Mouse (Mus musculus): ENCODE measurements around the gene Jdp2. TPM values are rescaled to one million over a fixed set of nuclear protein-coding genes. Genes with fewer than 3 reads are reported as not detected.

Jdp2 gene
- polyA plus RNA-seq, 1 experiment from 2014 or later, result 0.31 TPM

DNA sequence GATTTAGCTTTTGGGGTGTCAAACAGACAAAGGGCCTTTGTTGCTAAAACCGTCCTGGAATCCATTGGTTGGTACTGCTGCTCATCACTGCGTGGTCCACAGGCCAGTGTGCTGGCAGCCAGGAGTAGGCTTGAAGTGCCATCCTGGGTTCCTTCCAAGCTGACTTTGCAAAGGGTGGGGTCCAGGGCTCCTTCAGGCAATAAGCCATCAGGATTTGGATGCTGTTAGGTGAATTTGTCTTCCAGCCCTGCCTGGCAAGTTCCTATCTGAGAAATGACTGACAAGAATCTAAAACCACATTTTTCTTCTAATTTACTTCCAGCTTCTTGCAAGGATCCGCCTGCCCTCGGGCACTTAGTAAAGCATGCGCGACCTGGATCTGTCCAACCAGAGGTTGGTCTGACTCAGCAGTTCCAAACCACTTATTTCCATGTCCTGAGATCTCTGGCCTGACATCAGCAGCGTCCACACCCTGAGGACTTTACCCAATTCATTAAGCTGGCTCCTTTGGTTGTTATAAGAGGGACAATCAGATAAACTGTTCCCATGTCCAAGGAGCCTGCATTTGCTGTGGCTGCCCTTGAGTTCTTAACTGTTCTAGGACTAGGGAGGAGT is 20.6 kb downstream of the Jdp2 start:
- no peaks in the 10 kb centered on the region for H3K4me1 ChIP-seq (replicated peaks; ENCODE audit: control insufficient read depth, insufficient read depth, low read length)
- no peaks in the 10 kb centered on the region for H3K27me3 ChIP-seq (ENCODE audit: control insufficient read depth, insufficient read depth, low read length)
- H3K9me3 ChIP-seq (ENCODE audit: control insufficient read depth, low read length), result no peaks in the 10 kb centered on the region
- no peaks in the 10 kb centered on the region for H3K36me3 ChIP-seq (ENCODE audit: control insufficient read depth, insufficient read depth, low read length)
- H3K27ac ChIP-seq (ENCODE audit: low read depth, low read length), result no peak overlapping the region
- WGBS, result 80% methylated on average over 7 of the region's 7 CpGs
- H3K4me2 ChIP-seq (ENCODE audit: low read depth, low read length, severe bottlenecking), result no peak overlapping the region
- no peak overlapping the region for H3K9ac ChIP-seq (ENCODE audit: low read length)
- DNase-seq (ENCODE audit: low spot score) (no peak), ATAC-seq (replicated peaks; ENCODE audit: low FRiP score) (no peak)
- H3K4me3 ChIP-seq (ENCODE audit: low read depth, low read length), result no peak overlapping the region

DNA sequence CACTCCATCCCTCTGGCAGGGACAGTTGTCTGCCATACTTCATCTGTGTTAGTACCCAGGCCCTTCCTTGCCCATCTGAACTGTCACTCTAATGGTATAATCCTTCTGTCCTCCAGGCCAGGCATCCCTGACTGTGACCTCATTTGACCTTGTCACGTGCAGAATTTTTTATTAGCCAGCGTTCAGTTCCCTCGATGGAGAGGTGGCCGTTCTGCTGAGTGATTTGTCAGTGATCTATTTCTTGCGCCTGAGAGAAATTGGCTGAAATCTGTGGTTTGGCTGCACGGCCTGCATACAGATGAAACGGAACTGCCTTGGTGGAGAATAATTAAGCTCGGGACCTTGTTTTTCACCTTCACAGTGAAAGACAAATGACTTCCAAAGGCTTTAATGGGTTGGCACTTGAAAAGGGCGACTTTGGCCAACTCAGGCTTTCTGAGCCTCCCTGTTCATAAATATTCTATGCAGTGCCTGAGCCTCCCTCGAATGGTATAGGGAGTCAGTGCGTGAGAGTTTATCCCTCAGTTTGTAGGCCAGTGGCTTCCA is 21.1 kb downstream of the Jdp2 start:
- Histone ChIP-seq H3K4me1 (replicated peaks; ENCODE audit: control insufficient read depth, insufficient read depth, low read length) (no peaks in the 10 kb centered on the region), H3K27me3 (ENCODE audit: control insufficient read depth, insufficient read depth, low read length) (no peaks in the 10 kb centered on the region), H3K4me3 (ENCODE audit: low read depth, low read length) (no peak overlapping the region), H3K4me2 (ENCODE audit: low read depth, low read length, severe bottlenecking) (no peak overlapping the region), H3K9ac (ENCODE audit: low read length) (no peak overlapping the region), H3K27ac (ENCODE audit: low read depth, low read length) (no peak overlapping the region), H3K9me3 (ENCODE audit: control insufficient read depth, low read length) (no peaks in the 10 kb centered on the region), H3K36me3 (ENCODE audit: control insufficient read depth, insufficient read depth, low read length) (no peaks in the 10 kb centered on the region)
- ATAC-seq (replicated peaks; ENCODE audit: low FRiP score), result no peak
- WGBS, result 75% methylated on average over 11 of the region's 11 CpGs
- no peak for DNase-seq (ENCODE audit: low spot score)

DNA sequence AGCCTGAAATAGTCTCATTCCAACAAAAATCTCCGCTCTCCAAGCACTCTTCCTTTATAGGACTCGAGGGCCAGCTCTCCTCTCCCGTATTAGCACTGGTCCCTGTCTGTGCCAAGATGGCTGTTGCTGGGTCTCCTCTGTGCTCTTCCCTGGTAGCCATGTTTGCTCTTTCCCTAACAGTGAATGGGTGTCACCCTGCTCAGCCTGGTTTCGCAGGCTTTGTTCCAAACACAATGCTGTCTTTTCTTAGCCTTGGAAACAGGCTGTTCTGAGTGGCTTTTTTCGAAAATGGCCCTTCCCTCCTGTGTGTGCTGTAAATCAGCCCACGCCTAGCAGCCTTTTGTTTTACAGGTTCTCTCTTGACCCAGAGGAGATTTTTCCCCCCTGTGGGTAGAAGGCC is 22.2 kb downstream of the Jdp2 start:
- H3K27ac ChIP-seq (ENCODE audit: low read depth, low read length), result no peak overlapping the region
- no peak overlapping the region for H3K4me2 ChIP-seq (ENCODE audit: low read depth, low read length, severe bottlenecking)
- no peaks in the 10 kb centered on the region for H3K27me3 ChIP-seq (ENCODE audit: control insufficient read depth, insufficient read depth, low read length)
- ATAC-seq (replicated peaks; ENCODE audit: low FRiP score), result no peak
- H3K4me3 ChIP-seq (ENCODE audit: low read depth, low read length), result no peak overlapping the region
- H3K9me3 ChIP-seq (ENCODE audit: control insufficient read depth, low read length), result no peaks in the 10 kb centered on the region
- no peak overlapping the region for H3K9ac ChIP-seq (ENCODE audit: low read length)
- no peaks in the 10 kb centered on the region for H3K36me3 ChIP-seq (ENCODE audit: control insufficient read depth, insufficient read depth, low read length)
- 57% methylated on average over 6 of the region's 6 CpGs for WGBS
- no peaks in the 10 kb centered on the region for H3K4me1 ChIP-seq (replicated peaks; ENCODE audit: control insufficient read depth, insufficient read depth, low read length)
- DNase-seq (ENCODE audit: low spot score), result no peak

DNA sequence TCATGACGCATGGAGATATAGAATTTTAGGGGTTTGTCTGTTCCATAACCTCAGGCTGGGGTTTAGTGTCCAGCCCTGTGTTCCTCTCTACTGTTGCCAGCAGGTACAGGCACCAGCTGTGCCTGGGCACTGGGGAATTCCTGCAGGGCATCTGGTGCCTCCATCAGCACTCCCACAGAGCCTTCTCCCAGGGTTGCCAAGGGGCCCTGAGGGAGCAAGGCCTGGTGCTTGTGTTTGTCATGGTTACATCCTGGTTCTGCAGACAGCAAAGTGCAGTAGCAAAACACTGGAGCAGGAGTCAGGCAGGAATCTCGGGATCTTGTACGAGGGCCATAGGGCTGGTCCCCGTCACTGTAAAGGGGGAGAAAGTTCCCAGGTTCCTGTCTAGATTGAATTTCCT is 22.8 kb downstream of the Jdp2 start:
- no peak overlapping the region for H3K9ac ChIP-seq (ENCODE audit: low read length)
- no peak overlapping the region for H3K4me2 ChIP-seq (ENCODE audit: low read depth, low read length, severe bottlenecking)
- H3K27ac ChIP-seq (ENCODE audit: low read depth, low read length), result no peak overlapping the region
- no peak overlapping the region for H3K4me3 ChIP-seq (ENCODE audit: low read depth, low read length)
- DNase-seq (ENCODE audit: low spot score) (no peak), ATAC-seq (replicated peaks; ENCODE audit: low FRiP score) (no peak)
- no peaks in the 10 kb centered on the region for H3K9me3 ChIP-seq (ENCODE audit: control insufficient read depth, low read length)
- no peaks in the 10 kb centered on the region for H3K27me3 ChIP-seq (ENCODE audit: control insufficient read depth, insufficient read depth, low read length)
- no peaks in the 10 kb centered on the region for H3K4me1 ChIP-seq (replicated peaks; ENCODE audit: control insufficient read depth, insufficient read depth, low read length)
- no peaks in the 10 kb centered on the region for H3K36me3 ChIP-seq (ENCODE audit: control insufficient read depth, insufficient read depth, low read length)
- 82% methylated on average over 4 of the region's 4 CpGs for WGBS

DNA sequence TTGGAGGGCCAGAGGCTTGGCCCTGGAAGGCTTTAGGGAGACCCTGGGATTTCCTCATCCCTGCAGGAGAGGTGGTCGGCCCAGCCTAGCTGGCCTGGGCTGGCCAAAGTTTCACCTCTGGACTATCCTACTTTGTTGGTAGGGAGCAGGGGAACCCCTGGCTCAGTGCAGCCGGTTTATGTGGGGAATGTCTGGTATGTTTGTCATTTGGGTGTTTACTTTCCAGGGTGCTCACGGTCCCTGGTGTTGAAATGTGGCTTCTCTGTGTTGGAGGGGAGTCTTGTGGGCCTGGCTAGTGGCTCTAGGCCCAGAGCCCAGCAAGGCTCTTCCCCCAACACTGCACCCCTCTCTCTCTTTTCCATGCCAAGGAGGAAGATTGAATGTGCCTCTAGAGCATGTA is 24.9 kb downstream of the Jdp2 start:
- no peaks in the 10 kb centered on the region for H3K9me3 ChIP-seq (ENCODE audit: control insufficient read depth, low read length)
- ATAC-seq (replicated peaks; ENCODE audit: low FRiP score), result no peak

DNA sequence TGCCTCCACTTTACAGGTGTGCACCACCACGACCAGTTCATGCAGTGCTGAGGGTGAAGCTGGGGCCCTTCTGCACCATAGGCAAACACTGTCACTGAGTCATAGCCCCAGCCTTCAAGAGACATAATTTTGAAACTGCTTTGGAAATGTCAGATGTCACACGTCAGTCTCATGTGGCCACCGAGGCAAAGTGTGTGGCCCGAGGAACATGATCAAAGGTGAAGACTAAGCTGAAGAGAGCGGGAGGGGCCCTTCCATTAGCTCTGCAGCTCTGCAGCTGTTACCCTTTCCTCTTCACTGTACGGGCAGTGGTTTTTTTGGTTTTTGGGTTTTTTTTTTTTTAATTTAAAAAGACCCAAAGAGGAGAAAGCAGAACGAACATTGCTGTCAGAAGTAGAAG is 25.8 kb downstream of the Jdp2 start:
- no peaks in the 10 kb centered on the region for H3K4me1 ChIP-seq (replicated peaks; ENCODE audit: control insufficient read depth, insufficient read depth, low read length)
- H3K4me3 ChIP-seq (ENCODE audit: low read depth, low read length), result no peak overlapping the region
- no peak overlapping the region for H3K4me2 ChIP-seq (ENCODE audit: low read depth, low read length, severe bottlenecking)
- no peaks in the 10 kb centered on the region for H3K36me3 ChIP-seq (ENCODE audit: control insufficient read depth, insufficient read depth, low read length)
- H3K27ac ChIP-seq (ENCODE audit: low read depth, low read length), result no peak overlapping the region
- no peaks in the 10 kb centered on the region for H3K9me3 ChIP-seq (ENCODE audit: control insufficient read depth, low read length)
- H3K9ac ChIP-seq (ENCODE audit: low read length), result no peak overlapping the region
- DNase-seq (ENCODE audit: low spot score) (no peak), ATAC-seq (replicated peaks; ENCODE audit: low FRiP score) (no peak)
- WGBS, result 89% methylated on average over 7 of the region's 7 CpGs
- no peaks in the 10 kb centered on the region for H3K27me3 ChIP-seq (ENCODE audit: control insufficient read depth, insufficient read depth, low read length)

More for the DNA sequence above, 24.9 kb downstream of the Jdp2 start:
- Histone ChIP-seq H3K27ac (ENCODE audit: low read depth, low read length) (no peak overlapping the region), H3K9ac (ENCODE audit: low read length) (no peak overlapping the region; the same call in 1 of the 2 replicates), H3K4me2 (ENCODE audit: low read depth, low read length, severe bottlenecking) (no peak overlapping the region), H3K4me1 (replicated peaks; ENCODE audit: control insufficient read depth, insufficient read depth, low read length) (no peaks in the 10 kb centered on the region), H3K27me3 (ENCODE audit: control insufficient read depth, insufficient read depth, low read length) (no peaks in the 10 kb centered on the region), H3K4me3 (ENCODE audit: low read depth, low read length) (no peak overlapping the region), H3K36me3 (ENCODE audit: control insufficient read depth, insufficient read depth, low read length) (no peaks in the 10 kb centered on the region)
- DNase-seq (ENCODE audit: low spot score), result no peak
- WGBS, result 64% methylated on average over 3 of the region's 3 CpGs

DNA sequence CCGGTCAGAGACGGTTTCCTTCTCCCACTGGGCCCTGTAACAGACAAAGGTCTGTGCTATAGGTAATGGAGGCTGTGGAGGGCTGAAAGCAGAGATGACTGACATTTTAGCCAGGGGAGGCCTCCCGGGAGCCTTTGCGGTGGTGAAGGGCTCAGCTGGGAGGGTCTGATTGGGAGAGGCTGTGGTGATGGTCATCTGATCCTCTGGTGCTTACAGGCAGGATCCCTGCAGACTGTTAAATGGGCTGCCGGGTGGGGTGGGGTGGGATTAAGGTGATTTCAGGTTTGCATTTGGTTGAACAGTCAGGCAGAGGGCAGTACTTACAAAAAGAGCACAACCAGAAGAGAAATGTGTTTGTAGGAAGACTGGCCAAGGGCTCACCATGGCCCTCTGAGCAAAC is 27.0 kb downstream of the Jdp2 start:
- H3K27me3 ChIP-seq (ENCODE audit: control insufficient read depth, insufficient read depth, low read length), result no peaks in the 10 kb centered on the region
- no peak overlapping the region for H3K4me3 ChIP-seq (ENCODE audit: low read depth, low read length)
- no peak overlapping the region for H3K27ac ChIP-seq (ENCODE audit: low read depth, low read length)
- no peaks in the 10 kb centered on the region for H3K4me1 ChIP-seq (replicated peaks; ENCODE audit: control insufficient read depth, insufficient read depth, low read length)
- no peaks in the 10 kb centered on the region for H3K36me3 ChIP-seq (ENCODE audit: control insufficient read depth, insufficient read depth, low read length)
- DNase-seq (ENCODE audit: low spot score) (no peak), ATAC-seq (replicated peaks; ENCODE audit: low FRiP score) (no peak)
- H3K9ac ChIP-seq (ENCODE audit: low read length), result no peak overlapping the region
- 70% methylated on average over 5 of the region's 5 CpGs for WGBS
- no peaks in the 10 kb centered on the region for H3K9me3 ChIP-seq (ENCODE audit: control insufficient read depth, low read length)
- no peak overlapping the region for H3K4me2 ChIP-seq (ENCODE audit: low read depth, low read length, severe bottlenecking)

DNA sequence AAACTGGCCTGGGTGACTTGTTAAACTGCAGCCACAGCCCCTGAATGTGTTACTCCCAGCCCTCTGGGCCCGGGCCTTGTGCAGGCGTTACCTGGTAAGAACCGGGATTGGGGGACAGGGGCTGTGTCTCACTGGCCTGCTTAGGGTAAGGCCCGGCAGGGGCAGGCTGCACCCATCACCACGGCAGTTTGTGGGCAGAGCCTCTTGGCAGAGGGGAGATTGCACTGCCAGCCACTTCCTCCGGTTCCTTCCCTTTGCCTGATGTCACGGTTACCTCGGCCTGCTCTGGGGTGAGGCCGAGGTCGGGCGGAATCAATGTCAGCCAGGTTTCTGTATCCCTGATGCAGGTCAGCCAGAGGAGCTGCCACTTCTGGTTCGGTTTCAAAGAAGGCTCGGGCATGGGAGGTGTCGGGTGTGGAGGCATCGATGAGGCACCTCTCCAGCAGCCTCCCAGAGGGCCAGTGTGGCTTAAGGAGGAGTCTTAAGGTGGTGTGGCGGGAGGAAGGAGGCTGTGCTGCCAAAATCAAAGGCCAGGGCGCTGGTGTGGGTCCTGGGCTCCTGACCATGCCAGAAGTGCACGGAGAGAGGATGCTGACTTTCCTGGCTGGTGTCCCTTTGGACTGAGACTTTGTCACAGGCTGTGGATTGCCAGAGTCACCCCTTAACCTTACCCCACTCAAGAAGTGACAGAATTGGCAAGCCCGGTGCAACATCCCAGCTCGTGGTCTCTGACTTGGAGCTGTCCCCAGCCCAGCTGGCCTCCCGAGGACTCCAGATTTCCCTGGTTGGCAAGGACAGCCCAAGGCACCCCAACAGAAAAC is 31.0 kb downstream of the Jdp2 start:
- DNase-seq (ENCODE audit: low spot score) (no peak), ATAC-seq (replicated peaks; ENCODE audit: low FRiP score) (no peak)
- 81% methylated on average over 21 of the region's 21 CpGs for WGBS
- Histone ChIP-seq H3K4me3 (ENCODE audit: low read depth, low read length) (no peak overlapping the region), H3K4me1 (replicated peaks; ENCODE audit: control insufficient read depth, insufficient read depth, low read length) (no peaks in the 10 kb centered on the region), H3K9ac (ENCODE audit: low read length) (no peak overlapping the region), H3K27ac (ENCODE audit: low read depth, low read length) (no peak overlapping the region), H3K4me2 (ENCODE audit: low read depth, low read length, severe bottlenecking) (no peak overlapping the region), H3K36me3 (ENCODE audit: control insufficient read depth, insufficient read depth, low read length) (no peaks in the 10 kb centered on the region), H3K9me3 (ENCODE audit: control insufficient read depth, low read length) (no peaks in the 10 kb centered on the region), H3K27me3 (ENCODE audit: control insufficient read depth, insufficient read depth, low read length) (no peaks in the 10 kb centered on the region)

Data from forebrain, embryonic 11.5 days (tissue).